Mouse (Mus musculus) WW6 (cell line): ENCODE results near the gene Lemd2.

Experiments
- DNase-seq: peaks from one replicate; pipeline ENCODE4 v3.0.0-alpha.2; 2013; ENCODE audit warnings: low read depth, low spot score

Lemd2 gene

GRCm38 (mm10) chr17:27188883-27189282 is 15.4 kb downstream of the Lemd2 start:
- no peak for DNase-seq

DNA sequence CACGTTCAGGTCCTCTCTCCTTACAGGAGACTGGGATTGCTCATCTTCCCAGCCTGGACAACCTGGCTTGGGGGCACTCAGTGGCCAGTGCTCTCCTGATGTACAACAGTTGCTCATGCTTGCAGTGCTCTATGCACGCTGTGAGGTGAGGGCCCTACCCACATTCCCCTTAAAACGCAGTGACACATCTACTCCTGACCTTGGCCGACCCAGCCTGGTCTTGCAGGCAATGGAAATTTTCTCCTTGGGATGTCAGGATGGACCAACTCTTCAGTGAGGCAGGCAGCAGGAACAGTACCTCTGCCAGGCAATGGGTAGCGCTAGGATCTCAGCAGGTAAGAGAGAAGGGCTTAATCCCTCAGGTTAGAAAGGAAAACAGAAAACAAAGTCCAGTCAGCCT is 17.2 kb downstream of the Lemd2 start:
- DNase-seq: no peak

GRCm38 (mm10) chr17:27186068-27186467 is 18.2 kb downstream of the Lemd2 start:
- DNase-seq: no peak

DNA sequence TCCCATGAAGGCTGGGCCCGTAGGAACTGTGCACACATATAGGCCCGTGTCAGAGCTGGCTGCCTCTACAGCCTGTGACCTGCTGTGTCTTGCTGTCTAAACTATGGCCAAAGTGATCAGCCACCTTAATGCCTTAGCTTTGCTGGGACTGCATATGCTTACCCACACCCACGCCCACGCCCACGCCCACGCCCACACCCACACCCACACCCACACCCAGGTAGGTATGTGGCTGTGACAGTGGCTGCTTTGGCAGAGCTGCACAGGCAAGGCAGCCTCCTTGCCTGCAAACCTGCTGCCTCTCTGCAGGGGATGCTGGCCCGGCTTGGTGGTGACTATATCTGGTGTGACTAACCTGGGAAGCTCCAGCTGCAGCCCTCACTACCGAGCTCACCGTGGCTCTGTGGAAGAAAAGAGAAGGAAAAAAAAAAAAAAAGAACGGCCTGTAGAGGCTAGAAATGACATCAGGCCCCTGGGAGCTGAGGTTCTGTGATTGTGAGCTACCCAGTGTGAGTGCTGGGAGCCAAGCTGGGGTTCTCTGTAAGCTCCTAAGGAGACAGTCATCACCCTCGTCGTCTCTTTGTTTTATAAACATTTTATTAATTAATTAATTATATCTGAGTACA is 20.5 kb downstream of the Lemd2 start:
- no peak for DNase-seq

DNA sequence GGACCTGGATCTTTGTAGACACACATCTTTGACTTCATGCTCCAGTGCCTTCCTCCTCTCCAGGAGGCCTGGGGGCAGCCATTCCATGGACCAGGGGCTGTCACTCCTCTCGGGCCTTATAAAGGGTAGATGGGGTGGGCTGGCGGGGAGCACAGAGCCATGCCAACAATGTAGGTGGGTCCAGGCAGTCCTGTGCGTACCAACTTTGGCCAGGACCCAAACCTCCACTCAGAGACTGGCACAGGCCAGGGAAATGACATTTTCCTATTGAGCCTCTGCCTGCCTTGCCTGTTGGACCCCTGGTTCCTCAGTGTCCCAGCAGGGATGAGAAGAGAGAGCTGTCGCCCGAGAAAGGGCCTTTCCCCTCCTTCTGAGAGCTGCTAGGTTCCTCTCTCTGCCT is 21.9 kb downstream of the Lemd2 start:
- no peak for DNase-seq

- DNase-seq: no peak
These were observed 22.6 kb downstream of the Lemd2 start for GRCm38 (mm10) chr17:27181666-27182065.

DNA sequence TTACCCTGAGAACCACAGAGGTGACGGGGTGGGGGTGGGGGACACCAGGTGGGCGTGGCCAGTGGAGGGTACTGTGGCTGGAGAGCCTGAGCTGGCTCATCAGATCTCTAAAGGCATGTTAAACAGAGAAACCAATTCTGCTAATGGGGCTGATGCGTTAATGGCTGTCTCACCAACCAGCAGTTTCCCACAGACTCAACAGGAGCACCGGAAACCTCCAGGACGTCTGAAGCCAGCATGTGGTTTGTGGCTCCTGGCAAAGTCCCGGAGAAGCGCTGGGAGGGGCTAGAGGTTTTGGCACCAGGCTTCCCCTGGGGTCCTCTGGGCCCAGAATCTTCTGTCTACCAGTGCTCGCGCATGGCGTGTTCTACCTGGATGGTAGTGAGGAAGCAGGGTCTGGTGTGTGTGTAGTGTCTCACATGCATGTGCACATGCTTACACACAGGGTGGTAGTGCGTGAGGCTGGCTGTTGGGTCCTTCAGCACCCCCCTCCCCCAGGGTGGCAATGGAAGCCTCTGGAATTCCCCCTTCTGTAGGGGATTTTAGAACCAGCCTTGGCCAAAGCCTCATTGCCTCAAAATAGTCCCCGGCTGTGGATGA is 24.5 kb downstream of the Lemd2 start:
- no peak for DNase-seq

- DNase-seq: peak; percentile 60
These were observed 25.7 kb downstream of the Lemd2 start for GRCm38 (mm10) chr17:27178427-27179177.

DNA sequence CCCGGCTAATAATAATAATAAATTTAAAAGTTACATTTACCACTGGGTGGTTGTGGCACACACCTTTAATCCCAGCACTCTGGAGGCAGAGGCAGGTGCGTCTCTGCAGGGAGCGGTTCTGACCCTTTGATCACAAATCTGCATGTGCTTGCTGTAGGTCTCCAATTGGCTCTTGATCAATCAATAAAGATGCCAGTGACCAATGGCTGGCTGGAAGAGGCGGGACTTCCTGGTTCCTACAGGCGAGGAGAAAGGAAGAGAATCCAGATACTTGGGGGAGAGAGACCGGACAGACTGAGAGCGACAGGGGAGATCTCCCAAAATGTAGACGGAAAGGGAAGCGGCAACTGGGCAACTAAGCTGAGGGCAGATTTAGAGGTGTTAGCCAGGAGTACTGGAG is 26.2 kb downstream of the Lemd2 start:
- peak; percentile 76 for DNase-seq

DNA sequence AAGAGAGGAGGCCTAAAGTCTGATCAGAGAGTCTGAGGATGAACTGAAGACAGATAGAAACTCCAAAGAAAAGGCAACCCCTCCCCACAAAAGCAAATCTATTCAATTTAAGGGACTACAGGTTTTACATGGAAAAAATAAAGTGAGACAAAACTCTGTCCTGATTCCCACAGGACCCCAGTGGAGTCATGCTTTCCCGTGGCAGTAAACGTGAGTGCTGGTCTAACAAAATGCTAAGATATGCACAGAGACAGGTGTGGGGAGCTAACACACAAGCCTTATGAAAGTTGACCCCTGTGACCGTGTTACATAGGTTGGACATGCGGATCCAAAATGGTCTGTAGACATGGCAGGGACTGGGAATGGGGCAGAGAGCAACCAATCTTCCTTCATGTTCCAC is 27.5 kb downstream of the Lemd2 start:
- DNase-seq: no peak

DNA sequence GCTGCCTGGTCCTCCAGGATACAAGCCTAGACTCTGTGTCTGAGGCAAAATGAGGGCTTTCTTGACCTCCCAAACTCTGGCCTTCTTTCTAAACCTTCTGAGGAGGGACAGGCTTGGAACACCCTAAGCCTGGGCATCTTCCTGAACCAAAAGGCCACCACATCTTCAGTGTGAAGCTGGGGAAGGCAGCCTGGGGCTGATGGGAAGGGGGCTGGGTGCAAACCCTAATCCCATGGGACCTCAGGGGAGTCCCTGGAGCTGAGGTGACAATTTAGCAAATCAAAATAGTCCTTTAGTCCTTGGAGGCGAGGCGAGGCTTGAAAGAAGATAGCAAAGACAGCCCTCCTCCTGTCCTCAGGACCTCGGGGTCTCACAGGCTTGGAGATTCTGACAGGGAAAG is 28.0 kb downstream of the Lemd2 start:
- DNase-seq: no peak

DNA sequence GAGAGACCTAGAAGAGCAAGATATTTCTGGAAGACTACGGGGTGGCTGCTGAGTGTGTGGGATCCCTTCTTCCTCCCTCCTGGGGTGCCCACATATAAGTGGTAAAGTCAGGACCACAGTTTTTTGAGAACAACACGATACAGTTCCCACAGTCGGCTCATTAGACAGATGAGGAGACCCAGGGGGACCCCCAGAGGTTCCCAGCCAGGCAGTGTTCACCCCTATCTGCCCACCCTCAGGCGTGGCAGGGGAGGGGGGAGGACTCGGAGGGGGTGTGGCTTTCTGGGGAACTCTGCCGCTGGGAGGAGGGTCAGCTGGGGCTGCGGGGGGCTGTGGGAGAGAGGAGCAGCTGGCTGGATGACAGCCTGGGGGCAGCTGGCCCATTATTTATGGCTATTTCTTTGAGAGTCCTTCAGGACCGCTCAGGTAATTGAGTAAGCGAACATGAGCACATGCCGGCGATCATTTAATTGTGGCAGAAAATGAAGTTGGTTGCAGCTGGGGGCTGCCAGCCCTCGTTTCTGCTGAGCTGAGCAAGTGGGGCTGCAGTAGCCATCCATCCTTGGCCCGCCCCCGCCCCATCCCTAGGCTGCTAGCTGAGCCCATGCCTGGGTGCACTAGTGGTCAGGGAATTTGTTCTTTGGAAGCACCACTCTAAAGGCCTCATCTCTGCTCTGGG is 28.9 kb downstream of the Lemd2 start:
- DNase-seq: no peak

DNA sequence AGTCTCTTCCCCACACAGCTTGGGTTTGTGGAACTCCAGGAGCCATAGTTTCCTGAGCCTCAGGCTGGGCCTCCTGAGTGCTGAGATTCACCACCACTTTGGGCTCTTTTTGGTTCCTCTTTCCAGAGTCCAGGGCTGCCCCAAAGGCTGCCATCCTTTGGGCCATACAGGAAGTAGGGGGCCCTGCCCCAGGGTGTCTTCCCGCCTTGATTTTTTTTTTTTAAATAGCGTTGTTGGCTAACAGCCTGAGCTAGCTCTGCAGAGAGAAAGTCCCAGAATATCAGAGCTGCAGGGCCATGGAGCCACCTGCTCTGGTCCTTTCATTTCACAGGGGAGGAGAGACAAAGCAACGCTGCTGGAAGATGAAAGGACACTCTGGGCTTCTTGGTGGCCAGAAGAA is 30.6 kb downstream of the Lemd2 start:
- DNase-seq: no peak

DNA sequence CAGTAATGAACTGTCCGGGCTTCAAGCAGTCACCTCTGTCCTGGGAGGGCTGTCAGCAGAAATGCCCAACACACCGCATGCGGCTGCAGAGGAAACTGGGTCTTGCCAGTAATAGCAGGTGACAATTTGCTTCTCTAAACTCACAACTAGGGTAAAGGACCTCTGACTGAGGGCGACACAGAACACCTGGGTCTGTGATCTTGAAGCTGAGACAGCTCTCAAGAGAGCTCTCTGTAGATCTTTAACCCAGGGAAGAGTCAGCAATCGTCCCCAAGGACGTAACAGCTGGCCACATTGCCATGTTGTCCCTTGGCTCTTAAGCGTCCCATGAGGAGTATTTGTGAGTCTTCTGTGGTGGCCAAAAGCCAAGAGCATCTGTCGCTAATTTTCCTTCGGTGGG is 31.8 kb downstream of the Lemd2 start:
- DNase-seq: no peak

DNA sequence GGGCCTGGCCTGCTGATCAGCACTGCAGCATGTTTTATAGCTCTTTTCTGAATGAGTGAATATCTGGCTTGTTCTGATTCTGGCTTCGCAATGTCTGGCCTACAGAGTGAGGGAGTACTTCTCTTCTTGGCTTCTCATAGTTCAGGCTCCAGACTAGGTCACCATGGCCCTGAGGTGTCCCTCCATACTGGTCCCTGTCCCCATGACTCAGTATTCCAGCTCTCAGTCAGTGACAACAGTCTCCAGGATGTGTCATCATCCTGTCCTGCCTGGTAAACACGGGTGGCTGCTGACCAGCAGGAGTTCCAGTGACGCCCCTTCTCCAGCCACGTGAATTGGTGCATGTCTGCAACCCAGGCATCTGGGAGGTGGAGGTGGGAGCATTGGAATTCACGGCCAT is 33.1 kb downstream of the Lemd2 start:
- no peak for DNase-seq

DNA sequence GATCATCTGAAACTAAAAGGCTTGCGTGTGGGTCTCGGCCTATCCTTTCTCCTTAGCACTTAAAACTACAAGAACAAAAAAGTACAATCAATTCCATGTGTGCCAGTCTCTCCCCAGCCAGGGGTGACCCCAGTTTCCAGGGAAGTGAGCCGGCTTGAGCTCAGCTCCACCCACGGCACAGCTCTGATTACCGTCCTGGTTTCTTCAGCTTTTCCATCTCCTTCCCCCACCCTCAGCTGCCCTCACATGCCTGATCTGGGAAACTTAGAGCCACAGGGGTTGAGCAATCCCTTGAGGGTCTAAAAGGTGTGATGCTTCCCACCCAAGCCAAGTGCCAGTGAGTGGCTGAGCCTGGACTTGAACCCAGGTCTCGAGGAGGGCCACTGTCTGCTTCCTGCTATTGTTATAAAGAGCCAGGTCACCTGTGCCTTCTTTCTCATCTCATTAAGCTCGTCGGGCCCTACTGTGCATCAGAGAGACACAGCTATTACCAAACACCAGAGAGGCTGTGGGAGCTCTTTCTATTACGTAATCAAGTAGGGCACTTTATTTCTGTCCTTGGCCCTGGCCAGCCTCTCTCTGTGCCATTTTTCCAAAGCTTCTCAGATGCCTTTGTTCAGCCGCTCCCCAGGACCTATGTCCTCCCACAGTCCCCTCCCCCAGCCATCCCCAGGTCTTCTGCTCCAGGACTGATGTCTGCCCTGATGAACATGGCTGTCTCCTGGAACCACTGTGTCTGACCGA is 34.1 kb downstream of the Lemd2 start:
- no peak for DNase-seq

- DNase-seq: no peak
These were observed 35.7 kb downstream of the Lemd2 start for GRCm38 (mm10) chr17:27168569-27168968.

DNA sequence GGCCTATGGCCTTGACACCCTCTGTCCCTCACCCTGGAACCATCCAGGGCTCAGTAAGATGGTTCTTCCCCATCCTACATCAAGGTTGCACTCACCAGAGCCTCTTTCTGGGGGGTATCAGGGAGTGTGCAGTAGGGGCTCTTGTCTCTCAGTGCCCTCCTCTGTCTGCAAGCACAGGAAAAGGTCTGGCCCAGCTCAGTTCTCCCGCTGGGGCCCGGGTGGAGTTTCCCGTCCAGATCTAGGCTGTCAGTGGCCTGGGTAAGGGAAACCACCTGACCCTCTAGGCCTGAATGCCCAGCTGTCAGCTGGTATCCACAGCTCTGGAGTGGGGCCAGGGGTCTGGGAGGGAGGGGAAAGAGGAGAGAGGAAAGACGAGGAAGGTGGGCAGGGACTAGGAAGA is 36.7 kb downstream of the Lemd2 start, which contains the start of gene Ip6k3:
Gene Ip6k3, minus strand, starts transcription at position 251 of the 400 bp plus-strand sequence.
- no peak for DNase-seq

GRCm38 (mm10) chr17:27166901-27167300 is 37.4 kb downstream of the Lemd2 start:
- no peak for DNase-seq

GRCm38 (mm10) chr17:27165054-27165773 is 39.1 kb downstream of the Lemd2 start:
- no peak for DNase-seq

GRCm38 (mm10) chr17:27160905-27161304 is 43.4 kb downstream of the Lemd2 start:
- no peak for DNase-seq
